Mouse (Mus musculus): Measurements from ENCODE around the gene Neo1.
"Not testable (repeated sequence)": the region's sequence is repeated elsewhere in the genome, so short reads cannot be mapped to it uniquely, and the experiment has no call there.

The Neo1 gene

GRCm38 (mm10) chr9:58989255-58989928 is 46.8 kb downstream of the Neo1 start:
- CTCF ChIA-PET: no interaction called here

GRCm38 (mm10) chr9:58979034-58979433 is 57.2 kb downstream of the Neo1 start:
- CTCF ChIA-PET: no interaction called here

DNA sequence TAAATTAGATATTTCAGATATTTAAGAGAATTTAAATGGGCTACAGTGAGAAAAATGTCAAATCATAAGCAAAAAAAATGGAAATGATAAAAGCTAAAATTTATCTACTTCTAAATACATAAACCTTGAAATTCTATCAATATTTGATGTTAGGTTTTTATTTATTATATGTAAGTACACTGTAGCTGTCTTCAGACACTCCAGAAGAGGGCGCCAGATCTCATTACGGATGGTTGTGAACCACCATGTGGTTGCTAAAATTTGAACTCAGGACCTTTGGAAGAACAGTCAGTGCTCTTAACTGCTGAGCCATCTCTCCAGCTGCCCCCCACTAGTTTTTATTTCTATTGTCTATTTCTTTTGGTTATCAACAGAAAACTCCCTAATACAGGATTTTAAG is 65.1 kb downstream of the Neo1 start:
- CTCF ChIA-PET: not testable (repeated sequence)

DNA sequence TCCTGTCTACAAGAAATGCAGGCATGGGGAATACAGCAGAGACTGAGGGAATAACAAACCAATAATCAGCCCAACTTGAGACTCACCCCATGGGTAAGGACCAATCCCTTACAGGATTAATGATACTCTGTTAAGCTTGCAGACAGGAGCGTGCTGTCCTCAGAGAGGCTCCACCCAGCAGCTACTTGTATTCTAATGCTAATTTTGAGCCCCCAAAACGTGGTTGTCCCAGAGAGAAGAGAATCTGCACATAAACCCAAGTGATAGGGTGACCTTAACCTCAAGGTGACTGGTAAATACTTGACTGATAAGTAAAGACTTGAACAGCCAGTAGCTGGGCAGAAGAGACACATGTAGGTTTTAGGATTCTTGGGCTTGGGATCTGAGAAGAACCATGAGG is 68.9 kb downstream of the Neo1 start:
- CTCF ChIA-PET: no interaction called here

DNA sequence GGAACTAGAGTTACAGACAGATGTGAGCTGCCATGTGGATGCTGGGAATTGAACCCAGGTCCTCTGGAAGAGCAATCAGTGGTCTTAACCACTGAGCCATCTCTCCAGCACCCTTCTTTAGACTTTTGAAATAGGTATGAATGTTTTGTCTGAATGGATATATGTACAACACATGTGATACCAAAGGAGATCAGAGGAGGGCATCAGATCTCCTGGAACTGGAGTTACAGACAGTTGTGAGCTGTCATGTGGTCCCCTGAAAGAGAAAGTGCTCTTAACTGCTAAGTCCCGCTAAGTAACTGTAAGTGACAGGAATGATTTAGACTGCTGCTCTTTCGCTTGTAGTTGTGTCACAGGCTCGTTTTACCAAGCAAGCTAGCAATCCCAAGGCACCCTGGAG is 80.7 kb downstream of the Neo1 start:
- CTCF ChIA-PET: no interaction called here

GRCm38 (mm10) chr9:58945910-58946309 is 90.3 kb downstream of the Neo1 start:
- CTCF ChIA-PET: interaction anchor here (0.6 to 0.7 kb wide), 2 partner anchors 46 to 660 kb away, joined by 3 read pairs; no protein-coding TSS in a partner anchor

DNA sequence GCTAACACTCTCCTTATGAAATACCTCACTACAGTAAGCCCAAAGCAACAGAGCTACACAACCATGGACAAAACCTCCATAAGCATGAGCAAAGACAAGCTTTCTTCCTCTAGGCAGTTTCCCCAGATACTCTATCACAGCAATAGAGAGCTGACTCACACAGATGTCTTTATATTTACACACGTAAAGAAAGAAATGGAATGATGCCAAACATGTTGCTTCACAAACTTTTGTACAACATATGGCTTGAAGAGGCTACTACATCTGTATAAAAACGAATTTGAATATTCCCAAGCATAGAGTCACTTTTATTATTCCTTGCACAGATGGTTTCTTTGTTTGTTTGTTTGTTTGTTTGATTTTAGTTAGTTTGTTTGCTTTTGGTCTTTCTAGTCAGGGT is 101.5 kb downstream of the Neo1 start:
- CTCF ChIA-PET: interaction anchor here (0.5 kb wide), 1 partner anchor 1951 kb away, joined by 3 read pairs; no protein-coding TSS in a partner anchor

GRCm38 (mm10) chr9:58928103-58928502 is 108.1 kb downstream of the Neo1 start:
- CTCF ChIA-PET: interaction anchor here (0.7 to 2.1 kb wide), 2 partner anchors 24 to 433 kb away, joined by 3 to 7 read pairs; no protein-coding TSS in a partner anchor

DNA sequence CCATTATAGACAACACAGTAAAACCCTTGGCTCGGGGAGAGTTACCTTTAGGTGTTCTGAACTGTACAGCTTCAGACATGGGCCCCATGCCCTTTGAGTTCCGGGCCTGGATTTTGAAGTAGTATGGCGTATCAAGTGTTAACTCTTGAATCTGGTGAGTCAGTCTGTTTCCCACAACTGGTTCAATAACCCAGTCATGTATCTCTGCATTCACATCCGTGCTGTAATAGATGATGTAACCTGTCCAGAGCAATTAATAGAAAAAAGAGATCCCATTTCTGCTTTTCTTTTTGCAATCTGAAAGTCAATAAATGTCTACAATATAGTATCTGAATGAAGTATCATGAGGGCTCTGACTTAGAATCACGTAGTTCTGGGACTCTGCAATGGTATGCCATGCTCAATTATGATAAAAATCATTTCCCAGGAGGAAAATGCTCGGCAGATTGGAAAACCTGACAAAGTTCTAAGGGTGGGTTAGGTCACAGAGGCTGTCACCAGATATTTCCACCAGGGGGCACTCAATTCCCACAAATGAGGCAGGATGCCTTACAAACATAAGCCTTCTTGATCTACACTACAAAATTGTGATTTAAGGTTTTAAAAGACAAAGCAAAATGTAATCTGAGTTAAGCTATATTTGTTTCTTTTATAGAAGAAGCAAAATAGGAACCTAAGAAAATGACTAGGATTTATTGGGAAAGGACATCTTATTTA is 133.2 kb downstream of the Neo1 start:
- CTCF ChIA-PET: interaction anchor here (0.6 to 2.1 kb wide), 3 partner anchors 25 to 523 kb away, joined by 4 to 7 read pairs (median 5); no protein-coding TSS in a partner anchor

DNA sequence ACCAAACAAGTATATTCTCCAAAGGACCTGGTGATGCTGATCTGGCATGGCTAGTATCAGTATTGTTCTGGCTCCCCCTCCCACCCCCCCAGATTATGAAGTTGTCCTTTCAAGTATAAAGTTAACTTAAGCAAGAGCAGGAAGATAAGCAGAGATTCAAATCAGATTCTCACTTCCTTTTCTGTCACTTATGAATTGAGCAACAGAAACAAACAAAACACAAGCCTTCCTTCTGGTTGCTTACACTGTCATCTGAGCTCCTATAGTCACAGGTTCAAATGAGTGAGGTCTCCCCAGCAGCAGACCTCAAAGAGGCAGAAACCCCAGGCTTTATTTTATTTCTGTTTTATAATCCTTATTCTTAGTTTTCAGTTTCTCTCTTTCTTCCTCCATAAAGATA is 136.6 kb downstream of the Neo1 start:
- CTCF ChIA-PET: no interaction called here

GRCm38 (mm10) chr9:58891840-58892640 is 144.2 kb downstream of the Neo1 start:
- CTCF ChIA-PET: no interaction called here

DNA sequence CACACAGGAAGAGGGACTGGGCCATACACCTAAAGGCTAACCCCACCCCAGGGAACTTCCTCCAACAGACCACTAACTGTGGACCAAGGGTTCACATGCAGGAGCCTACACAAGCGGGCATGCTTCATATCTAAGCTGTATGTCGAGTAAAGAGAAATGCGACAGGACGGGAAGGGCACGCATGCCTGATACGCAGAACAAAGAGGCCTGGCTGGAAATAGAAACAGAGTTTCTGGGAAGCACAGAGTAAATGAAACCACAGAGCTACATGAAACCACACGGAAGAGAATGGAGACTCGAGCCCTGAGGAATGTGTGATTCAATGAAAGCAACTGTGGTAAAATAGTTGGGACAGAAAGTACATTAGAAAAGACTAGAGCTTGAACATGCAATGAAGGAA is 145.3 kb downstream of the Neo1 start:
- CTCF ChIA-PET: interaction anchor here (0.6 kb wide), 2 partner anchors 313 to 886 kb away, joined by 13 to 17 read pairs; no protein-coding TSS in a partner anchor

- CTCF ChIA-PET: no interaction called here
Observed at GRCm38 (mm10) chr9:58889782-58890448, 146.3 kb downstream of the Neo1 start.

- CTCF ChIA-PET: no interaction called here
Observed at GRCm38 (mm10) chr9:58882686-58883085, 153.6 kb downstream of the Neo1 start.

GRCm38 (mm10) chr9:58879836-58880235 is 156.4 kb downstream of the Neo1 start:
- CTCF ChIA-PET: no interaction called here

GRCm38 (mm10) chr9:58876946-58877625 is 159.2 kb downstream of the Neo1 start:
- CTCF ChIA-PET: no interaction called here

DNA sequence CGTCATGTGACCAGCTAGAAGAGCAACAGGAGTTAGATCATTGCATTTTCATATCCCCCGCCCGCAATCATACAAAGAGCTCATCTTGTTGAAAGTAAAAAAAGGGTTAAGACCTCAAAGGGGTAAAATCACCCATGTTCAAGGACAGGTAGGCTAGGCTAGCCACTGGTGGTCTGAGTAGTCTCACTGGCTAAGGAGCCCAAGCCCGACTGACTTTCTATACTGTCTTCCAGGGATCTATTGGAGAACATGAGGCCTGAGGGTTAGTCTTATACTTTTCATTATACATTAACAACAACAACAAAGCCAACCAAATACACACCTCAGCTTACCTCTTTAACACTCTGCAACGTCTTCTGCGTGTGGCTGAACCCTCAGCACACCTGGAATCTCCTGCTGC is 160.8 kb downstream of the Neo1 start:
- CTCF ChIA-PET: no interaction called here

DNA sequence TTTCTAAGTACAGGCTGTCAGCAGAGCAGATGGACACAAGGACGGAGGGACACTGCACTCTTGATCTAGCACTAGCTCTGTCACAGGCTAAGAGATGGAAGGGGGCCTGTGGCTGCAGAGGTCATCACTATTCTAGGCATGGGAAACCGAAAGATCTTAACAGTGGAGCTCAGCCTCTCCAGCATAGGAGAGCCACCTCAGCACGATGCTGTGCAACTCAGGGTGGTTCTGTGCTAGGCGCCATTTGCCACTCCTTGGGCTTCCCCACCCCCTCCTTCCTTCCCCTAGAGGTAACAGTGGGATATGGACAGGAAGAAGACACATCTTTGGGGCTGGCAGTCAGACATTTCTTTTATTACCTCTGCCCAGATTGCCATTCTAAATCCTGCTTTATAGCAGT is 161.9 kb downstream of the Neo1 start:
- CTCF ChIA-PET: interaction anchor here (0.7 kb wide), 1 partner anchor 1867 kb away, joined by 3 read pairs; no protein-coding TSS in a partner anchor

DNA sequence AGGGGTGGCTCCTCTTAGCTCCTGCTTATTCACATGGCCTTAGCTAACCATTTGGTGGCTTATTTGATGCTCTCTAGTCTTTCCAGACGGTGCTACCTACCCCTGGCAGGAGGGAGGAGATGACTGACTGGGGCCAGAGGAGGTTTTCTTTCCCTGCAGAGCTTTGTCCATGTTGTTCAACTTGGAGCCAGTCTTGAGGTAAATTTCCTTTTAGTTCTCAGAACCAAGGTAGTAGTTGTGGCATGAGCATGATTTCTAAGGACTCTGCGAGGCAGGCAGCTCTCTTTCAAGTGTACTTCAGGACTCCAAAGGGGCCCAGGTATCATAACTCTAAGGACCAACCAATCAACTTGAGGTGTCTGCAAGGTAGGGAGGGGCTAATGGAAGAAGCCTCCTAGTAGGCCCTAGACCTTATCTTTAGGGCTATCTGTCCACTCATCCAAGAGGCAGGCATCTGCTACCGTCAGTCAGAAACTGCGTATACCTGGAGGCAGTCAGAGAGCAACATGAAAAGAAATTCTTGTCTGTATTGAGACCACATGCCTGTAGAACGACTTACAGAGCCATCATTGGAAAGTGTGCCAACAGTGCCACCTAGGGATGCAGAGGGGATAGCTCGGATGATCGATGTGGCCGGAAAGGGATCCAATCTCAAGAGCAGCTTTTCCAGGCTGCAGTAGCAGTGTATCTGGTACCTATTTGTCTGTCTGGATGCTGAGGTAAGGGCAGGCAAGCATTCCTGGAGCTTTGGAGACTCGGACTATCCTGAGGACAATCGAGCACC is 162.5 kb downstream of the Neo1 start:
- CTCF ChIA-PET: no interaction called here

DNA sequence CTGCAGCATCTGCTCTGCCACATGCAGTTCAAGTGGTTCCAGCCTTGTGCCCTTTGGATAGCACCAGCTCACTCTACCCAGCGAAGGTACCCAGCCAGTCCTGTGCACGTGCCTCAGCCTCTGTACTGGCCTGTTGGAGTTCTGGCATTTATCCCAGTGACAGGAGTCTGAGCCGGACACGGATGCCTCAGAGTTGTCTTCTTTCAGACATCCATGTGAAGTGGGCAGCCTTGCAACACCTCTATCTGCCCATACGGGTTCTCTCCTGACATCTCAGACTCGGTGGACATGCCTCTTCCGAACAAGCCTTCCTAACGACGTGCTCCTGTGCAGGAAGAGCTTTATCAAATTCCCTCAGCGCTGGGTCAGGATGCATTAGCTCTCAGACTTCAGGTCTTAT is 165.1 kb downstream of the Neo1 start:
- CTCF ChIA-PET: no interaction called here

Measured in spleen, embryonic (tissue).